20 mouse cellular contexts compared by ENCODE assay signal in genomic region chr16:92305519-92305918, GRCm38 (mm10). TPM values are rescaled to one million over a fixed set of nuclear protein-coding genes. Genes with fewer than 3 reads are reported as not detected.
DNase-seq lines count a peak whose midpoint lies in the region; ATAC-seq and TF ChIP-seq lines count a peak whose summit lies in the region.
"Had no signal": no experiment of that assay in that cellular context is flagged by ENCODE, and none has a peak within 500 bp of the region (broad histone marks: within the 10 kb centered on the region; RNA-seq: fewer than 3 reads in every experiment).

No protein-coding gene starts in this region.

- no peak overlapping the region for H3K4me3 ChIP-seq in forebrain, postnatal 0 days (ENCODE audit: low read depth, low read length)
- no peak overlapping the region for H3K4me3 ChIP-seq in forebrain, embryonic 16.5 days (replicated peaks; ENCODE audit: low read length)
- H3K4me3 ChIP-seq in liver, postnatal 0 days (ENCODE audit: low read depth, low read length) = no peak overlapping the region
- H3K4me3 ChIP-seq: limb, embryonic 10.5 days; megakaryocyte, embryonic 14.5 days; myocyte had no signal

- H3K4me1 ChIP-seq in forebrain, postnatal 0 days (ENCODE audit: insufficient read depth) = peaks cover 15% of the 10 kb centered on the region
- peaks cover 18% of the 10 kb centered on the region for H3K4me1 ChIP-seq in forebrain, embryonic 16.5 days (replicated peaks; ENCODE audit: control insufficient read depth, insufficient read depth, low read length)
- H3K4me1 ChIP-seq in liver, postnatal 0 days (ENCODE audit: insufficient read depth) = peaks cover 15% of the 10 kb centered on the region

- no peak for TF ChIP-seq EP300 in liver, postnatal 0 days (IDR thresholded peaks at IDR 0.05; ENCODE audit: low read depth)

- 92% methylated on average over 2 of the region's 2 CpGs for WGBS in forebrain, postnatal 0 days
- 91% methylated on average over 2 of the region's 2 CpGs for whole genome bisulfite sequencing in forebrain, embryonic 16.5 days
- WGBS in liver, postnatal 0 days (ENCODE audit: insufficient replicate concordance) = 91% methylated on average over 2 of the region's 2 CpGs

- H3K36me3 ChIP-seq in forebrain, postnatal 0 days (ENCODE audit: insufficient read depth) = peaks cover 24% of the 10 kb centered on the region
- H3K36me3 ChIP-seq in forebrain, embryonic 16.5 days (ENCODE audit: control insufficient read depth, insufficient read depth) = peaks cover 10% of the 10 kb centered on the region
- peaks cover 7% of the 10 kb centered on the region for H3K36me3 ChIP-seq in liver, postnatal 0 days (replicated peaks; ENCODE audit: insufficient read depth, low read length)

- no peak overlapping the region for H3K9ac ChIP-seq in forebrain, postnatal 0 days
- H3K9ac ChIP-seq in forebrain, embryonic 16.5 days (replicated peaks; ENCODE audit: low read depth, low read length) = no peak overlapping the region
- H3K9ac ChIP-seq in liver, postnatal 0 days (replicated peaks) = no peak overlapping the region

- peak; percentile 41 for TF ChIP-seq CTCF in forebrain, postnatal 0 days (IDR thresholded peaks at IDR 0.05; ENCODE audit: low read depth)
- TF ChIP-seq CTCF in liver, postnatal 0 days (IDR thresholded peaks at IDR 0.05; ENCODE audit: low read depth) = peak; percentile 35; the same call in 1 of the 2 replicates
- peak; percentile 18; the same call in 1 of the 2 replicates for TF ChIP-seq CTCF in brain, embryonic 14.5 days (IDR thresholded peaks at IDR 0.05; ENCODE audit: borderline replicate concordance, extremely low read depth, insufficient read depth, insufficient read length)

- no peaks in the 10 kb centered on the region for H3K9me3 ChIP-seq in forebrain, postnatal 0 days (ENCODE audit: low read length)
- no peaks in the 10 kb centered on the region for H3K9me3 ChIP-seq in forebrain, embryonic 16.5 days (ENCODE audit: control insufficient read depth, low read length)
- H3K9me3 ChIP-seq in liver, postnatal 0 days (ENCODE audit: low read length) = no peaks in the 10 kb centered on the region
- H3K9me3 ChIP-seq: limb, embryonic 10.5 days; megakaryocyte, embryonic 14.5 days had no signal

- ATAC-seq in forebrain, postnatal 0 days = no peak
- no peak for ATAC-seq in forebrain, embryonic 16.5 days
- ATAC-seq in liver, postnatal 0 days = no peak
- ATAC-seq: activated CD4-positive, CD25-positive, alpha-beta regulatory T cell, adult 4 months had no signal

- no peak overlapping the region for H3K27ac ChIP-seq in forebrain, postnatal 0 days (ENCODE audit: low read depth, low read length)
- no peak overlapping the region for H3K27ac ChIP-seq in forebrain, embryonic 16.5 days (ENCODE audit: low read length)
- no peak overlapping the region for H3K27ac ChIP-seq in liver, postnatal 0 days (ENCODE audit: low read depth)
- H3K27ac ChIP-seq: limb, embryonic 10.5 days had no signal

- no peak for TF ChIP-seq POLR2A in brain, embryonic 14.5 days (IDR thresholded peaks at IDR 0.05; ENCODE audit: borderline replicate concordance, extremely low read depth, insufficient read depth, insufficient read length, poor library complexity, severe bottlenecking)

- no peaks in the 10 kb centered on the region for H3K27me3 ChIP-seq in forebrain, postnatal 0 days (ENCODE audit: insufficient read depth, low read length)
- H3K27me3 ChIP-seq in forebrain, embryonic 16.5 days (replicated peaks; ENCODE audit: control insufficient read depth, insufficient read depth, low read length) = no peaks in the 10 kb centered on the region
- H3K27me3 ChIP-seq in liver, postnatal 0 days (ENCODE audit: insufficient read depth, low read length) = no peaks in the 10 kb centered on the region
- H3K27me3 ChIP-seq: megakaryocyte, embryonic 14.5 days had no signal

- no peak overlapping the region for H3K4me2 ChIP-seq in forebrain, postnatal 0 days (ENCODE audit: low read depth)
- H3K4me2 ChIP-seq in forebrain, embryonic 16.5 days (ENCODE audit: low read length) = no peak overlapping the region
- H3K4me2 ChIP-seq in liver, postnatal 0 days (ENCODE audit: low read depth, low read length) = no peak overlapping the region

- no peak for DNase-seq in forebrain, postnatal 0 days
- no peak for DNase-seq in liver, postnatal 0 days
- no peak for DNase-seq in liver
- DNase-seq in CD4-positive helper T cell, adult 2 months (ENCODE audit: low read depth, low spot score) = peak; percentile 27
- no peak for DNase-seq in brain, embryonic 14.5 days (ENCODE audit: low read depth)
- DNase-seq in layer of hippocampus, adult 11-12 months (ENCODE audit: low spot score) = no peak
- no peak for DNase-seq in gastrocnemius, adult 8-10 months (ENCODE audit: low spot score in 2 of 2)
- DNase-seq: cerebellum, adult 18-20 months; heart, adult 18-20 months; kidney, adult 8-10 months; lung, adult 18-20 months had no signal

RNA-seq across cellular contexts. Expression of gene Smim11, which starts 4.4 kb away (rescaled TPM):
- 24.7 and 27.5 TPM in 2 replicates for total RNA-seq in forebrain, postnatal 0 days (2014; rRNA removed)
- 54.3 and 61.7 TPM in 2 replicates for polyA plus RNA-seq in forebrain, postnatal 0 days (2015; fragmentation: Nextera tagmentation; extraction: Ambion mirVana)
- 83.0 and 89.0 TPM in 2 replicates for polyA plus RNA-seq in forebrain, embryonic 16.5 days (2015; fragmentation: Nextera tagmentation; extraction: Ambion mirVana)
- polyA plus RNA-seq in liver, postnatal 0 days (2015; fragmentation: Nextera tagmentation; extraction: Ambion mirVana) = 42.5 and 47.6 TPM in 2 replicates
- 32.6 and 45.5 TPM in 2 replicates for polyA plus RNA-seq in brain, embryonic 14.5 days (2012; rRNA removed)
- total RNA-seq in gastrocnemius, adult 8-10 months (2022) = 10 to 100 TPM; 58.7 to 64.9 (median 60.5) TPM

RNA-seq across cellular contexts. Expression of gene Kcne2, which starts 13.3 kb away (rescaled TPM):
- 1.5 and 3.9 TPM in 2 replicates for total RNA-seq in forebrain, postnatal 0 days (2014; rRNA removed)
- polyA plus RNA-seq in forebrain, postnatal 0 days (2015; fragmentation: Nextera tagmentation; extraction: Ambion mirVana) = 7.6 and 10.2 TPM in 2 replicates
- polyA plus RNA-seq in forebrain, embryonic 16.5 days (2015; fragmentation: Nextera tagmentation; extraction: Ambion mirVana) = 9.1 and 12.3 TPM in 2 replicates
- not detected in 2 replicates for polyA plus RNA-seq in liver, postnatal 0 days (2015; fragmentation: Nextera tagmentation; extraction: Ambion mirVana)
- 12.4 and 25.3 TPM in 2 replicates for polyA plus RNA-seq in brain, embryonic 14.5 days (2012; rRNA removed)
- not detected for total RNA-seq in gastrocnemius, adult 8-10 months (2022)
- total RNA-seq: heart, adult 18-20 months; hematopoietic stem cell, adult 5-6 weeks had no signal
- polyA plus RNA-seq: activated CD4-positive, CD25-positive, alpha-beta regulatory T cell, adult 4 months; limb, embryonic 10.5 days; myocyte; small intestine, adult 2 months had no signal

RNA-seq across cellular contexts. Expression of gene Fam243, which starts 15.7 kb away (rescaled TPM):
- total RNA-seq in forebrain, postnatal 0 days (2014; rRNA removed) = 0.15 TPM in 1 of 2 replicates, not detected in the other
- polyA plus RNA-seq in forebrain, postnatal 0 days (2015; fragmentation: Nextera tagmentation; extraction: Ambion mirVana) = not detected in 2 replicates
- 0.09 and 0.15 TPM in 2 replicates for polyA plus RNA-seq in forebrain, embryonic 16.5 days (2015; fragmentation: Nextera tagmentation; extraction: Ambion mirVana)
- polyA plus RNA-seq in liver, postnatal 0 days (2015; fragmentation: Nextera tagmentation; extraction: Ambion mirVana) = not detected in 2 replicates
- 0.08 and 0.25 TPM in 2 replicates for polyA plus RNA-seq in brain, embryonic 14.5 days (2012; rRNA removed)
- total RNA-seq in gastrocnemius, adult 8-10 months (2022) = not detected
- total RNA-seq: hematopoietic stem cell, adult 5-6 weeks had no signal
- polyA plus RNA-seq: activated CD4-positive, CD25-positive, alpha-beta regulatory T cell, adult 4 months; cortical plate, adult 2 months; frontal cortex, adult 2 months; limb, embryonic 10.5 days; myocyte; small intestine, adult 2 months had no signal

RNA-seq across cellular contexts. Expression of gene Kcne1, which starts 53.7 kb away (rescaled TPM):
- not detected in 2 replicates for total RNA-seq in forebrain, postnatal 0 days (2014; rRNA removed)
- not detected in 2 replicates for polyA plus RNA-seq in forebrain, postnatal 0 days (2015; fragmentation: Nextera tagmentation; extraction: Ambion mirVana)
- polyA plus RNA-seq in forebrain, embryonic 16.5 days (2015; fragmentation: Nextera tagmentation; extraction: Ambion mirVana) = 0.10 TPM in 1 of 2 replicates, not detected in the other
- polyA plus RNA-seq in liver, postnatal 0 days (2015; fragmentation: Nextera tagmentation; extraction: Ambion mirVana) = not detected in 2 replicates
- 0.05 and 0.33 TPM in 2 replicates for polyA plus RNA-seq in brain, embryonic 14.5 days (2012; rRNA removed)
- not detected for total RNA-seq in gastrocnemius, adult 8-10 months (2022)
- total RNA-seq: hematopoietic stem cell, adult 5-6 weeks had no signal
- polyA plus RNA-seq: activated CD4-positive, CD25-positive, alpha-beta regulatory T cell, adult 4 months; cortical plate, adult 2 months; myocyte; small intestine, adult 2 months had no signal
